Mouse (Mus musculus): ENCODE results near the gene Vegfb. TPM values are rescaled to one million over a fixed set of nuclear protein-coding genes. Genes with fewer than 3 reads are reported as not detected.

The Vegfb gene
- polyA plus RNA-seq, 1 experiment, result 83.0 TPM

DNA sequence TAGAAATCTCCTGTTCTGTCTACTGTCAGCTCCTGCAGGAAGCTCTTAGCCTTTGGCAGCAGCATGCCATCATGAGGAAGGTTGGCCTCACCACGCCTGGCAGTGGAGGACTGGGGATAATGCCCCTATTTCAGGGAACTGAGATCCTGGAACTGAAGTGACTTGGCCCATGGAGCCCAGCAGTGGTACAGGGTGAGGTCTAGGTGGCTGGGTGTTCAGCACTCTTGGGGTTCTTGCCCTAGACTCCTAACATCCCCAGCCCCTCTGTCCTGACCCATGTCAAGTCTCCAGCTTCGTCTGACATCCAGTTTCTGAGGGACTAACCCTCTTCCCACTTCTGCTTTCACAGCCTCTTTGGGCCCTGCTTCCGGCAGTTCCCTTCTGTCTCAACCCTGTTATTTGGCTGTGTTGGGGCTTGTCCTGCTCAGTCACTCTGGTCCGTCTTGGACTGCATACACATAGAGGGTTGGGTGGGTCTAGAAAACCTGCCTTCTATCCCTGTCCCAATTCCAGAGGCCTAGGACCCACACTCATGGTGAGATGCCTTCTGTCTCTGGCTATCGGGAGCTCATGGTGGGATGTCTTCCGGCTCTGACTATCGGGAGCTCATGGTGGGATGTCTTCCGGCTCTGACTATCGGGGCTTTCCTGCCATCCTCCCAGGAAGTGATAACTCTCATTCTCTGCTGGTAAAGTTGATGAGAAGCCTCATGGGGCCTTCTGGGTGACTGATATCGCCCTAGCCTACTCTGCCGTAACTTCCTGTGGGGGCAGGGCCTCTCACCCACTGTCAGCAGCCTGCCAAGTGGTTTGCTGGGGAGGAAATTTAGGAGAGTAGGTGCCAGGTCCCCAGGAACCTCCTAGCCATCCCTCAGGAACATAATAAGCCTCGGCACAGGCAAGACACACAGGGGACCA, 30.3 kb upstream of the Vegfb start:
- DNase-seq, result no peak
- WGBS, result 70% methylated on average over 12 of the region's 12 CpGs
- Histone ChIP-seq H3K4me3 (ENCODE audit: insufficient read depth, low read depth, low read length) (no peak overlapping the region), H3K27ac (ENCODE audit: insufficient read depth, low read depth, low read length) (no peak overlapping the region), H3K27me3 (replicated peaks; ENCODE audit: control insufficient read depth, insufficient read depth, low read length) (no peaks in the 10 kb centered on the region), H3K36me3 (ENCODE audit: control insufficient read depth, insufficient read depth, low read length) (peaks cover 4% of the 10 kb centered on the region; the same call in 1 of the 2 replicates), H3K4me1 (ENCODE audit: control insufficient read depth, insufficient read depth, low read length) (no peaks in the 10 kb centered on the region)
- no peak for TF ChIP-seq CTCF (conservative IDR thresholded peaks at IDR 0.05; ENCODE audit: insufficient read depth, insufficient read length, low read depth, low read length)
- no peak for TF ChIP-seq POLR2A (IDR thresholded peaks at IDR 0.05; ENCODE audit: low read depth, low read length)

DNA sequence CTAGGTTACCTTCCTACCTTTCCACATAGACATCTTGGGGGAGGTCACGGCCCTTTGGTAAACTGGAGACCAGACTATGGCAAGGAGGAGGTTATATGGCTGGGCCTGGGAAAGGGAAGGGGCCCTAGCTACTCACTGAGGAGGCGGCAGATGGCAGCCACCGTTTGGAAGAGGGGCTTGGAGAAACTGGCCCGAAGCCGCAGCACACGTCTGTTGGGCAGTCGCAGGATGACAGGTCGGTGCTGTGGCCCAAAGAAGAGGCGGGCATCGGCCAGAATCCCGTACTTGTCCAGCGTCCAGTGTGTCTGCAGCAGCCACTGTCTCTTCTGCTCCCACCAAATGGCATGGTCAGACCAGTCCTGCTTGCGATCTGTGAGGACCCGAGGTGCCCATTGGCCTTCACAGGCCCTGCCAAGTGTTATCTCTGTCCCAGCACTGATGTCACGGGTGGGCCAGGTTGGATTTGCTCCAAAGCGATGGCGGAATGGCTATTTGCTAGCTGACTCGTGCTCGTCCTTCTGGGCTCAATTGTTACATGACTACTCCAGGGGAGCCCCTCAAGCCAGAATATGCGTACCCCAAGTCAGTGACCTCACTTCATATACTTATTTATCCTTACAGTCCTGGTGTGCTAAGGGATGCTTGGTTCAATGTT, 27.2 kb upstream of the Vegfb start:
- no peak for DNase-seq
- Histone ChIP-seq H3K36me3 (ENCODE audit: control insufficient read depth, insufficient read depth, low read length) (no peaks in the 10 kb centered on the region), H3K27me3 (replicated peaks; ENCODE audit: control insufficient read depth, insufficient read depth, low read length) (no peaks in the 10 kb centered on the region), H3K4me3 (ENCODE audit: insufficient read depth, low read depth, low read length) (no peak overlapping the region), H3K4me1 (ENCODE audit: control insufficient read depth, insufficient read depth, low read length) (no peaks in the 10 kb centered on the region), H3K27ac (ENCODE audit: insufficient read depth, low read depth, low read length) (no peak overlapping the region)
- WGBS, result 93% methylated on average over 20 of the region's 20 CpGs
- TF ChIP-seq CTCF (conservative IDR thresholded peaks at IDR 0.05; ENCODE audit: insufficient read depth, insufficient read length, low read depth, low read length), result no peak
- no peak for TF ChIP-seq POLR2A (IDR thresholded peaks at IDR 0.05; ENCODE audit: low read depth, low read length)

DNA sequence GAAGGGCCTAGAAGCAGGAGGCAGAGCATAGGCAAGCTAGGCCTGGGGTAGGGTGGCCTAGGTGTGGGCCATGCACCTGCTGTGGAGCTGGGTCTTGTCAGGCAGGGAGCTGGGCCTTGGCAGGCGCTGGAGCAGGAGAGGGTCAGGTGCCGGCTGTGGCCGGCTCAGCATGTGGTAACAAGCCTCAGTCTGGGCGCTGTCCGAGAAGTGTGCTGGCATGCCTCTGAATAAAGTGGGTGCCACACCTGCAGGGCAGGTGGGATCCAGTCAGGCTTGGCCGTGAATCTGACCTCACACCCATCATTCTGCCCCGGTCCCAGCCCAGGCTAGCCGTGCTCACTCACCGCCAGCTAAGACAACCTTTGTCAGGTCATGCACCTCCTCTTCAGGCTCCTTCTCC, 26.5 kb upstream of the Vegfb start:
- Histone ChIP-seq H3K27me3 (replicated peaks; ENCODE audit: control insufficient read depth, insufficient read depth, low read length) (no peaks in the 10 kb centered on the region), H3K27ac (ENCODE audit: insufficient read depth, low read depth, low read length) (no peak overlapping the region), H3K4me3 (ENCODE audit: insufficient read depth, low read depth, low read length) (no peak overlapping the region), H3K36me3 (ENCODE audit: control insufficient read depth, insufficient read depth, low read length) (no peaks in the 10 kb centered on the region), H3K4me1 (ENCODE audit: control insufficient read depth, insufficient read depth, low read length) (no peaks in the 10 kb centered on the region)
- WGBS, result 71% methylated on average over 9 of the region's 9 CpGs
- DNase-seq, result peak; percentile 37
- no peak for TF ChIP-seq CTCF (conservative IDR thresholded peaks at IDR 0.05; ENCODE audit: insufficient read depth, insufficient read length, low read depth, low read length)
- no peak for TF ChIP-seq POLR2A (IDR thresholded peaks at IDR 0.05; ENCODE audit: low read depth, low read length)

DNA sequence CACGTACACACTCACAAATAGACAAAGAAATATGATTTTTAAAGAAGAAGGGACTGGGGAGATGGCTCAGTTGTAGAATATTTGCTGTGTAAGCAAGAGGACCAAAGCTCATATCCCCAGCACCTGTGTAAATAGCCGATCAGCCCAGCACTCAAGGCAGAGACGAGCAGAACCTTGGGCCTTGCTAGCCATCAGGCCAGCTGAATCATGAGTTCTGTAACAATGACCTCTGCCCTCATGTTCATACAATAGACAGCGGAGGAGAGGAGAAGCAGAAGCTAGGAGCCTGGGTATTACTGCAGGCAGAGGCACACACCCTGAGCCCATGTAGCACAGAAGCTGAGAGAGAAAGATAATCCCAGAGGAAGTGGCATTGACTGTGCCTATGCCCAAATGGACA, 25.0 kb upstream of the Vegfb start:
- Histone ChIP-seq H3K4me1 (ENCODE audit: control insufficient read depth, insufficient read depth, low read length) (no peaks in the 10 kb centered on the region), H3K27ac (ENCODE audit: insufficient read depth, low read depth, low read length) (no peak overlapping the region), H3K27me3 (replicated peaks; ENCODE audit: control insufficient read depth, insufficient read depth, low read length) (no peaks in the 10 kb centered on the region), H3K36me3 (ENCODE audit: control insufficient read depth, insufficient read depth, low read length) (no peaks in the 10 kb centered on the region), H3K4me3 (ENCODE audit: insufficient read depth, low read depth, low read length) (no peak overlapping the region)
- TF ChIP-seq POLR2A (IDR thresholded peaks at IDR 0.05; ENCODE audit: low read depth, low read length) (no peak), CTCF (conservative IDR thresholded peaks at IDR 0.05; ENCODE audit: insufficient read depth, insufficient read length, low read depth, low read length) (no peak)
- 60% methylated on average over 4 of the region's 4 CpGs for WGBS
- DNase-seq, result peak; percentile 46

DNA sequence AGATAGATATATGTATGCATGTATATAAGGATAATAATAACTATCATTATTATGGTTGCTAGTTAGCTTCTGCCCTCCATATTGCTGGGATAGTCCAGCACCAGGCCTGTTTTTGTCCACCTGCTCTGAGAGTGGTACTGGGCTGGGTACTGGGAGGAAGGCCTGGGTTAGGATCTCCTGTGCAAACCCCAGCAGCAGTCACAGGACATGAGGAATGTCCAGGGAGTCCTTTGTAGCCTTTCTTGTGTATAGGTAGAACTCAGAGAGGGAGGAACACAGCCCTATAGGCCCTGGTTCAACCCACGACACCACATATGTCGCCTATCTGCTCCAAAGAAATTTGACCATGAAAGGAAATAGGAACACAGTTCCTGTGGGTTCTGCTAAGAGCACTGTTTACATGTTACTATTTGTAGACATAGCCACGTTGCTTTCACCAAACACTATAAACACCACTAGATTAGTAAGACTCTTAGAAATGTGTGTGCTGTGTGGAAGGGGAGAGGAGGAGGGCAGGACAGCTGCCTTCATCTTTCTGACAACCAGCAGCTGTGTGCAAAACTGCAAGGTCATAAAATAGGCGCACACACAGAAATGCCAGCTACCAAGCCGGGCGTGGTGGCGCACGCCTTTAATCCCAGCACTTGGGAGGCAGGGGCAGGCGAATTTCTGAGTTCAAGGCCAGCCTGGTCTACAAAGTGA, 19.6 kb upstream of the Vegfb start:
- Histone ChIP-seq H3K27me3 (replicated peaks; ENCODE audit: control insufficient read depth, insufficient read depth, low read length) (no peaks in the 10 kb centered on the region), H3K27ac (ENCODE audit: insufficient read depth, low read depth, low read length) (no peak overlapping the region), H3K36me3 (ENCODE audit: control insufficient read depth, insufficient read depth, low read length) (no peaks in the 10 kb centered on the region), H3K4me1 (ENCODE audit: control insufficient read depth, insufficient read depth, low read length) (no peaks in the 10 kb centered on the region), H3K4me3 (ENCODE audit: insufficient read depth, low read depth, low read length) (no peak overlapping the region)
- no peak for DNase-seq
- TF ChIP-seq POLR2A (IDR thresholded peaks at IDR 0.05; ENCODE audit: low read depth, low read length) (no peak), CTCF (conservative IDR thresholded peaks at IDR 0.05; ENCODE audit: insufficient read depth, insufficient read length, low read depth, low read length) (no peak)
- 78% methylated on average over 9 of the region's 9 CpGs for WGBS

DNA sequence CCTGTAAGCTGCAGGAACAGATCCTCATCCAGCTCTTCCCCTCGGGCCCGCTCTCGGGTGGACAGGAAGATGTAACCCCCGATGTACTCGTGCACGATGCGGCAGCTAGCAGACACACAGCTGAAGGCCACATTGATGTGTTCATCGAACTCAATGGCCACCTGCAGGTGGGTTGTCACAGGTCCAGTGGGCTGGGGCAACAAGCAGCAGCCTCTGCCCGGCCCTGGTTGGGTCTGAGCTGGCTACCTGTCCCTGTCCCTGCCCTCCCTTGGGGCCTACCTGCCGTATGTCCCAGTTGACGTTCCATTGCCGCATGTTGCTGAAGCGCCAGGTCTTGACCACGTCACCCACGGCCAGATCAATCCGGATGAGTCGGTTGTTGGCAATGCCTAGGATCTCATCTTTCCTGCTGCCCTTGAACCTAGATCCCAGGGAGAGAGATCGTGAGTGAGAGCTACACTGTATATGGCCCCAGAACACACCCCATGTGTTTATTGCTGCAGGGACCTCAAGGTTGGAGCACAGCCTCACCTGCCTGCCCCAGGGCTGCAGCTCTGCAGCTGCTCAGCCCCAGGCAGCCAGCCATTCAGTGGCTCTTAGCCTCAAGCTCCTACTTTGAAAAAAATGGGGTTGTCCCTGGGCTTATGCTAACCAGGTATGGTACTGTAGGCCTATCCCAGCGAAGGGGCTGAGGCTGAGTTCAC, 12.1 kb upstream of the Vegfb start:
- 93% methylated on average over 19 of the region's 19 CpGs for WGBS
- Histone ChIP-seq H3K4me3 (ENCODE audit: insufficient read depth, low read depth, low read length) (no peak overlapping the region), H3K4me1 (ENCODE audit: control insufficient read depth, insufficient read depth, low read length) (no peaks in the 10 kb centered on the region; the same call in 1 of the 2 replicates), H3K27me3 (replicated peaks; ENCODE audit: control insufficient read depth, insufficient read depth, low read length) (no peaks in the 10 kb centered on the region), H3K36me3 (ENCODE audit: control insufficient read depth, insufficient read depth, low read length) (no peaks in the 10 kb centered on the region), H3K27ac (ENCODE audit: insufficient read depth, low read depth, low read length) (no peak overlapping the region)
- TF ChIP-seq CTCF (conservative IDR thresholded peaks at IDR 0.05; ENCODE audit: insufficient read depth, insufficient read length, low read depth, low read length) (no peak), POLR2A (IDR thresholded peaks at IDR 0.05; ENCODE audit: low read depth, low read length) (no peak)
- no peak for DNase-seq
